In the genomic region with DNA sequence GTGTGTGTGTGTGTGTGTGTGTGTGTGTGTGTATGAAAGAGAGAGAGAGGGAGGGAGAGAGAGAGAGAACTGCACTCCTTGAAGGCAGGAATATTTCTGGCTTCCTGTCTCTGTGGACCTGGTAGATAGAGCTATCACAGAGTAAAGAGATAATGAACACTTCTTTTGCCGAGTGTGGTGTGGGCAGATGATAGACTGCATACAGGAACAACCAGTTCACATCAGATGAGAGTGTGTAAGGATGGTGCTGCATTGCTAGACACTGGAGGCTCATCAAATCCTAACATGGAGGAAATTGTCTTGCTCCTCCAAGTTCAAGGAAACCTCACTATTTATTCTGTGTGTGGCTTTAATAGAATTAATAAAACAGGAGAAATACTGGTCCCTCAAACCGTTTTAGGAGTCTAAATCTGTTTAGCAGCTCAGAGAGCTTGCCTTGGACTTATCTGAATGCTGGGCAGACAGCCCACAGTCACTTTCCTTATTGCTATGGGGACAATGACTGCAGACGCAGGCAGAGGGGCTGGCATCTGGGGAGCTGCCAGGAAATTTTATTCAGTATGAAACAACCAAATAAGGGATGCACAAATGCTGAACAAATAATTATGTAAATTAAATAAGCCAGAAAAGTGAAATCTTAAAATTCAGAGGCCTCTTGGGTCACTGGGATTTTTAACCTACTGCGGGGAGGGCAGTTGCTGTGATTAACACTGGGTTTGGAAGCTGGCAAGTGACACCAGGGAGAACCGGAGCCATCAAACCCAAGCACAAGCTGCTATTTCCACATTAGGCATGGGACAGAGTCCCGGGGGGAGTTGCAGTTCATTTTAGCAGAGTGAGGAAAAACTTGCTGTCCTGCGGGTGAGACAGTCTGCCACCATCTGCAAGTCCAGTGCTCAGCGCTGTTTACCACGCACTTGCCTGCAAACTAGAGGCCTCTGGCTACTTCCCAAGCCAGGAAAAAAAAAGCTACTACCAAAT, we compare ENCODE assay signal across 8 mouse cellular contexts. TPM values are rescaled to one million over a fixed set of nuclear protein-coding genes. Genes with fewer than 3 reads are reported as not detected.
DNase-seq lines count a peak whose midpoint lies in the region; ATAC-seq and TF ChIP-seq lines count a peak whose summit lies in the region.

No protein-coding gene starts in this region.

- TF ChIP-seq POLR2A in kidney, adult 2 months (IDR thresholded peaks at IDR 0.05; ENCODE audit: low read depth, low read length) = no peak

- TF ChIP-seq CTCF in kidney, adult 2 months (conservative IDR thresholded peaks at IDR 0.05; ENCODE audit: insufficient read depth, insufficient read length, low read depth, low read length) = no peak

- no peaks in the 10 kb centered on the region for H3K9me3 ChIP-seq in forebrain, embryonic 15.5 days
- no peaks in the 10 kb centered on the region for H3K9me3 ChIP-seq in forebrain, embryonic 11.5 days (ENCODE audit: control insufficient read depth, low read length)

- H3K4me2 ChIP-seq in forebrain, embryonic 15.5 days (replicated peaks) = peak overlapping the region; percentile 23
- no peak overlapping the region for H3K4me2 ChIP-seq in forebrain, embryonic 11.5 days (ENCODE audit: low read depth, low read length, severe bottlenecking)

- no peak overlapping the region for H3K4me3 ChIP-seq in forebrain, embryonic 15.5 days
- no peak overlapping the region for H3K4me3 ChIP-seq in forebrain, embryonic 11.5 days (ENCODE audit: low read depth, low read length)
- H3K4me3 ChIP-seq in kidney, adult 2 months (ENCODE audit: insufficient read depth, low read depth, low read length) = no peak overlapping the region

- peak; percentile 83 for ATAC-seq in forebrain, embryonic 15.5 days (replicated peaks)
- ATAC-seq in forebrain, embryonic 11.5 days (replicated peaks; ENCODE audit: low FRiP score) = no peak

- no peaks in the 10 kb centered on the region for H3K27me3 ChIP-seq in forebrain, embryonic 15.5 days
- no peaks in the 10 kb centered on the region for H3K27me3 ChIP-seq in forebrain, embryonic 11.5 days (ENCODE audit: control insufficient read depth, insufficient read depth, low read length)
- H3K27me3 ChIP-seq in kidney, adult 2 months (replicated peaks; ENCODE audit: control insufficient read depth, insufficient read depth, low read length) = no peaks in the 10 kb centered on the region

- peaks cover 20% of the 10 kb centered on the region for H3K4me1 ChIP-seq in forebrain, embryonic 15.5 days
- H3K4me1 ChIP-seq in forebrain, embryonic 11.5 days (replicated peaks; ENCODE audit: control insufficient read depth, insufficient read depth, low read length) = no peaks in the 10 kb centered on the region
- H3K4me1 ChIP-seq in kidney, adult 2 months (ENCODE audit: control insufficient read depth, insufficient read depth, low read length) = no peaks in the 10 kb centered on the region

- WGBS in forebrain, embryonic 15.5 days = 23% methylated on average over 9 of the region's 9 CpGs
- WGBS in forebrain, embryonic 11.5 days = 74% methylated on average over 9 of the region's 9 CpGs
- 53% methylated on average over 9 of the region's 9 CpGs for WGBS in kidney, adult 2 months

- peak overlapping the region; percentile 77 for H3K27ac ChIP-seq in forebrain, embryonic 15.5 days (replicated peaks)
- no peak overlapping the region for H3K27ac ChIP-seq in forebrain, embryonic 11.5 days (ENCODE audit: low read depth, low read length)
- no peak overlapping the region for H3K27ac ChIP-seq in kidney, adult 2 months (ENCODE audit: insufficient read depth, low read depth, low read length)

- DNase-seq in forebrain, embryonic 11.5 days (ENCODE audit: low spot score) = no peak
- DNase-seq in cerebellum, adult 11 months = peak; percentile 4
- DNase-seq in heart, adult 8-10 months (ENCODE audit: low spot score) = peak; percentile 3
- peak; percentile 64 to 88 for DNase-seq in layer of hippocampus, postnatal 14 days (ENCODE audit: low spot score in 2 of 2)
- peak; percentile 46 to 55 for DNase-seq in right cerebral cortex, adult 2 months (ENCODE audit: low spot score in 2 of 2)
- no peak for DNase-seq in ovary, postnatal 14 days (ENCODE audit: low spot score)
- no peak for DNase-seq in kidney, adult 2 months

- H3K36me3 ChIP-seq in forebrain, embryonic 15.5 days = no peaks in the 10 kb centered on the region
- no peaks in the 10 kb centered on the region for H3K36me3 ChIP-seq in forebrain, embryonic 11.5 days (ENCODE audit: control insufficient read depth, insufficient read depth, low read length)
- no peaks in the 10 kb centered on the region for H3K36me3 ChIP-seq in kidney, adult 2 months (ENCODE audit: control insufficient read depth, insufficient read depth, low read length)

- 0 out of 2 replicates have a peak overlapping the region, but pooled peaks have one; percentile 15 for H3K9ac ChIP-seq in forebrain, embryonic 15.5 days (replicated peaks)
- no peak overlapping the region for H3K9ac ChIP-seq in forebrain, embryonic 11.5 days (ENCODE audit: low read length)

RNA-seq across cellular contexts. Expression of gene Ly86, which starts 43.5 kb away (rescaled TPM):
- 5.5 and 6.0 TPM in 2 replicates for polyA plus RNA-seq in forebrain, embryonic 15.5 days (2015; fragmentation: Nextera tagmentation; extraction: Ambion mirVana)
- 3.5 and 4.0 TPM in 2 replicates for polyA plus RNA-seq in forebrain, embryonic 11.5 days (2014; fragmentation: Nextera tagmentation; extraction: Ambion mirVana)
- total RNA-seq in heart, adult 8-10 months (2022) = 1 to 10 TPM; 1.2 to 1.7 (median 1.4) TPM
- 1 to 10 TPM; 7.6 to 8.2 TPM for total RNA-seq in layer of hippocampus, postnatal 14 days (2021)
- 3.9 and 8.4 TPM in 2 replicates for polyA plus RNA-seq in kidney, adult 2 months (2012; rRNA removed)

Comparison
In these comparisons a context has a peak if more than half of its experiments do, and no peak if none do; other contexts are left out.
1. DNase-seq: peak in cerebellum, adult 11 months (single experiment), heart, adult 8-10 months (single experiment), layer of hippocampus, postnatal 14 days (2 of 2) and right cerebral cortex, adult 2 months (2 of 2); none in forebrain, embryonic 11.5 days (single experiment), ovary, postnatal 14 days (single experiment) and kidney, adult 2 months (single experiment).